Mouse (Mus musculus) liver, adult 2 months (tissue): ENCODE measurements around the gene Capn9. TPM values are rescaled to one million over a fixed set of nuclear protein-coding genes. Genes with fewer than 3 reads are reported as not detected.

Experiments used
- DNase-seq: peaks from one replicate; pipeline ENCODE4 v3.0.0-alpha.2; 2011; ENCODE audit warnings: low read depth, low spot score; ENCODE audit errors: extremely low read depth
- H3K27ac ChIP-seq: fragments of 200-500 bp; replicated peaks from 2 replicates; pipeline ENCODE4 v1.5.1; 2012; ENCODE audit warnings: low read depth, mild to moderate bottlenecking, control low read depth, inconsistent platforms, low read length; ENCODE audit not compliant: insufficient read depth
- H3K27me3 ChIP-seq: fragments of 200-500 bp; 2 replicates; pipeline ENCODE4 v1.6.1; 2012; ENCODE audit warnings: mild to moderate bottlenecking, moderate library complexity, low read length, inconsistent platforms; ENCODE audit not compliant: control insufficient read depth, insufficient read depth
- H3K36me3 ChIP-seq: fragments of 200-500 bp; 2 replicates; pipeline ENCODE4 v1.6.1; 2012; ENCODE audit warnings: low read length, inconsistent platforms; ENCODE audit not compliant: control insufficient read depth, insufficient read depth
- H3K4me1 ChIP-seq: fragments of 200-500 bp; 2 replicates; pipeline ENCODE4 v1.6.1; 2011; ENCODE audit warnings: low read length; ENCODE audit not compliant: control insufficient read depth, insufficient read depth
- H3K4me3 ChIP-seq: fragments of 200-500 bp; 2 replicates; pipeline ENCODE4 v1.5.1; 2011; ENCODE audit warnings: low read depth, mild to moderate bottlenecking, control low read depth, low read length, moderate library complexity; ENCODE audit not compliant: insufficient read depth
- H3K79me2 ChIP-seq: fragments of 200-500 bp; 2 replicates; pipeline ENCODE4 v1.6.1; 2012; ENCODE audit warnings: inconsistent platforms, mild to moderate bottlenecking, low read length, moderate library complexity; ENCODE audit not compliant: control insufficient read depth, insufficient read depth
- H3K9ac ChIP-seq: fragments of 200-500 bp; 2 replicates; pipeline ENCODE4 v1.6.1; 2012; ENCODE audit warnings: low read depth, mild to moderate bottlenecking, control low read depth, inconsistent platforms, low read length
- CTCF ChIP-seq: fragments of 200-500 bp; IDR thresholded peaks from 2 replicates; pipeline ENCODE4 v1.5.1; 2011; ENCODE audit warnings: low read depth, low read length, control low read depth
- POLR2A ChIP-seq: fragments of 200-500 bp; IDR thresholded peaks from 2 replicates; pipeline ENCODE4 v1.6.1; 2011; ENCODE audit warnings: low read length, control low read depth; ENCODE audit not compliant: insufficient read depth; ENCODE audit errors: extremely low read depth
- WGBS: fragments of 180-500 bp; shearing (Covaris S2); methylation state at CpG from one replicate; pipeline ENCODE4 v1.1.7; 2018; 5-methylcytosine and 5-hydroxymethylcytosine counted together
- polyA plus RNA-seq: library from polyadenylated mRNA; depleted of rRNA; stranded (reverse); fragments of >200 nt; gene quantifications from 2 replicates; pipeline ENCODE4 v1.2.3, GENCODE M21; 2012
- total RNA-seq: library from RNA; depleted of rRNA; stranded (reverse); fragments of >200 nt; gene quantifications from 2 replicates; pipeline ENCODE4 v1.2.3, GENCODE M21; 2014

Capn9 gene
- total and polyA plus RNA-seq, 2 experiments: not detected

DNA sequence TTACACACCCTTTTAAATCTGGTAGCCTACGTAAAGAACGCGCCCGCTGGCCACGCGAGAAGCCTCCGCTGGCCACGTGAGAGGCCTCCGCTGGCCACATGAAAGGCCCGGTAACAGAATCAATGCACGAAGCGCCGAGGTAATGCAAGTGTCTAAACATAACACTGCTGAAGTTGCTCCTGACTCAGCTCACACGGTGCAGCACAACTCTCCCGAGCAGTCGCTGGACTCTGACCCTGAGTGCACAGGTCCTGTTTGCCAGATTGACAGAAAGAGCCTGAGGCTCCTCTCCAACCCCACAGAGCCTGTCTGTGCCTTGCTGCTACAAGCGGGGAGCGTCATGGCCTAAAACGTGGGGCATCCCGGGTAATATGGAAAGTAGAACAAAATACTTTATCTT lies 75.9 kb downstream of the Capn9 start:
- H3K27me3 ChIP-seq: no peaks in the 10 kb centered on the region
- H3K79me2 ChIP-seq: peaks cover 28% of the 10 kb centered on the region
- TF ChIP-seq POLR2A: no peak
- TF ChIP-seq CTCF: no peak
- H3K27ac ChIP-seq: peak overlapping the region; percentile 97
- peak; percentile 99 for DNase-seq
- H3K4me3 ChIP-seq: no peak overlapping the region
- no peaks in the 10 kb centered on the region; the same call in 1 of the 2 replicates for H3K36me3 ChIP-seq
- peaks cover 36% of the 10 kb centered on the region for H3K4me1 ChIP-seq
- H3K9ac ChIP-seq: peak overlapping the region; percentile 54
- WGBS: 34% methylated on average over 20 of the region's 20 CpGs

DNA sequence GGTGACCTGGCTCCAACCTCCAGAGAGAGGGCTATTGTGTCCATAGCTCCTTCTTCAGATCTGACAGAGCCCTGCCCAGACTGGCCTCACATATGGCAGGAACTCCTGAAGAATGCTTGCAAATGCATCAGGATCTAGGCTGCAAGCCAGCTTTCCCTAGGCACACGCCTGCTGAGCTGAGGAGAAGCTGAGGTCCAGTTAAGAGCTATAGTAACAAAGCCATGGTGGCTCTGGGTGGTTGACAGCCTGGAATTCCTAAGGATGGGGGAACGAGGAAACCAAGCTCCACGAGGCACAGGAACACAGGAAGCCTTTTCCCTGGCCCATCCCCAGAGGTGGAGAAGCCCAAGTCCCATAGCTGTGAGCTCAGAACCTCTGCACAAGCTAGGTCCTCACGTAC lies 76.6 kb downstream of the Capn9 start:
- Histone ChIP-seq H3K27me3 (no peaks in the 10 kb centered on the region), H3K36me3 (no peaks in the 10 kb centered on the region; the same call in 1 of the 2 replicates), H3K4me1 (peaks cover 38% of the 10 kb centered on the region), H3K4me3 (no peak overlapping the region), H3K27ac (peak overlapping the region; percentile 53), H3K79me2 (peaks cover 31% of the 10 kb centered on the region), H3K9ac (no peak overlapping the region)
- peak; percentile 40 for DNase-seq
- TF ChIP-seq CTCF: no peak
- 53% methylated on average over 4 of the region's 4 CpGs for WGBS

DNA sequence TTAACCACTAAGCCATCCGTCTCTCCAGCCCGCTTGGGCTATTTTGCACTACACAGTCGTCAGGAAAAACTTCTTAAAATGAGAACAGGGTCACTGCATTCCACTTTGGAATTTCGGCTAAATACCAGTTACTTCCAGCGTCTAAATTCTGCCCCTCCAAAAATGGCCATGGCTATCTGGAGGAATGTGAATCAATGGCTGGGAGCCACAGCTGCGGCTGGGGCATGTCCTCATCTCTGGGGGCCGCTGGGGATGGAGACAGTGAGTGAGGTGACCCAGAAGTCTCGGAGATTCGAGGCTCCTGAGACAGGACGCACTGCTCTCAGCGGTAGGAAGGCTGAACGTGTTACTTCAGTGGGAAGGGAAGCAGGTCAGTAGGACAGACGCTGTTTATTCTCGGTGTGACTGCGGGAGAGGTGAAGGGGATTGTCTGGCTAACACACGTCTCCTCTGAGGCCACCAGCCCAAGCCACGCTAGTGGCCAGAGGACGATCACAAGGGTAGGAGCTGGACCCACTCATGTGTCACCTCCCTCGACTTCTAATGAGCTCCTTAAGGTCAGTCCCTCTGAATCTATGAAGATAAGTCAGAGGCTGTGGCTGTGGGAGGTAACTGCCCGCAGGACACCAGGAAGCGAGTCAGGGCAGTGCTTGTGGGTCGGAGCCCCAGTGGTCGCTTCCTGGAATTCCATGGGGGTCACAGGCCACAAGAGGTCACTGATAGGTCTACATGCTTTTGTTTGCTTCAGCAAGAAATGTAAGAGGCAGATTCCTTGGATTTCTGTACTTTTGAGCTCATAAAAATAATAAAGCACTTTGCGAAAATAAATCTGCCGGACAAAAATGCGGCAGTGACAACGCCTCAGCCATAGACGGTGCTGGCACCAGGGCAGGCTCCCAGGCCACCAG lies 77.9 kb downstream of the Capn9 start:
- Histone ChIP-seq H3K4me1 (peaks cover 40% of the 10 kb centered on the region), H3K9ac (no peak overlapping the region), H3K4me3 (no peak overlapping the region), H3K27me3 (no peaks in the 10 kb centered on the region), H3K27ac (no peak overlapping the region; the same call in 1 of the 2 replicates), H3K36me3 (no peaks in the 10 kb centered on the region; the same call in 1 of the 2 replicates), H3K79me2 (peaks cover 35% of the 10 kb centered on the region)
- DNase-seq: no peak
- TF ChIP-seq POLR2A: no peak
- TF ChIP-seq CTCF: no peak
- 71% methylated on average over 28 of the region's 28 CpGs for WGBS

DNA sequence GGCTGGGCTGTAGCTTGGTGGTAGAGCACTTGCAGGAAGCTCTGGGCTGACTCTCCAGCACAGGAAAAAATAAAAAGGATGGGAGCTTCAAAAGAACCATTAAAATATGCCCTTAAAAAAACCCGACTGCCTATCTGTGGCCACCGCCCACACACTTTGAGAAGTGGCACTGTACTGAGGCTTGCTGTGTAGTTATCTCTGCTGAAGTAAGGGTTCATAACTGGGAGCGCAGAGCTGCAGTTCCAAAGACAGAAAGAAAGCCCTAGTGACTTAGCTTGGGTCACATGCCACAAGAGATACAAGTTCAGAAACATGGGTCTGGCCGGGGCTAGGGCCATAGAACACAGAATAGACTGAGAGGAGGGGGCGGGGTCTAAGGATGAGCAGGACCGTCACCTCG lies 82.0 kb downstream of the Capn9 start:
- no peak for DNase-seq
- TF ChIP-seq POLR2A (no peak), CTCF (no peak)
- no peaks in the 10 kb centered on the region for H3K36me3 ChIP-seq
- no peak overlapping the region for H3K9ac ChIP-seq
- WGBS: 75% methylated on average over 7 of the region's 7 CpGs
- no peak overlapping the region for H3K27ac ChIP-seq
- H3K4me3 ChIP-seq: no peak overlapping the region
- H3K4me1 ChIP-seq: peaks cover 41% of the 10 kb centered on the region
- no peaks in the 10 kb centered on the region for H3K27me3 ChIP-seq
- peaks cover 44% of the 10 kb centered on the region; the same call in 1 of the 2 replicates for H3K79me2 ChIP-seq

DNA sequence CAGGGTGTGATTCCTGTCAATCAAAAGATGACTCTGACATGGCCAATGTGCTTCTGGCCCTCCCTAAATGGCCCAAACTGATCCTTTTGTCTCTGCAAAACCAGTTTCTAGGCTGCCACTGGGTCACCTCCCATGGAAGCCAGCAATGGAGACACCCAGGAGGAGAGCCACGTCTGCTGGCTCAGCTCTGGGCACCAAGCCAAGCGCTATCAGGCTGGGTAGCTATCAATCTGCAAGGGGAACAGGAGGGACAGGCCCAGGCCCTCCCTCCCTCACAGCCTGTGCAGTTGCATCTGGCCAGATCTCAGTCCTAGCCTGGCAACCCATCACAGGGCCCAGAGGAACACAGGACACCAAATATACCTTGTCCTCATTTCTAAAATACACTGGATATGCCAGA lies 82.5 kb downstream of the Capn9 start:
- Histone ChIP-seq H3K36me3 (no peaks in the 10 kb centered on the region), H3K79me2 (peaks cover 44% of the 10 kb centered on the region; the same call in 1 of the 2 replicates), H3K27ac (no peak overlapping the region), H3K4me3 (no peak overlapping the region), H3K9ac (no peak overlapping the region), H3K27me3 (no peaks in the 10 kb centered on the region), H3K4me1 (peaks cover 38% of the 10 kb centered on the region)
- 11% methylated on average over 2 of the region's 2 CpGs for WGBS
- peak; percentile 68 for DNase-seq
- TF ChIP-seq CTCF (no peak), POLR2A (no peak)

DNA sequence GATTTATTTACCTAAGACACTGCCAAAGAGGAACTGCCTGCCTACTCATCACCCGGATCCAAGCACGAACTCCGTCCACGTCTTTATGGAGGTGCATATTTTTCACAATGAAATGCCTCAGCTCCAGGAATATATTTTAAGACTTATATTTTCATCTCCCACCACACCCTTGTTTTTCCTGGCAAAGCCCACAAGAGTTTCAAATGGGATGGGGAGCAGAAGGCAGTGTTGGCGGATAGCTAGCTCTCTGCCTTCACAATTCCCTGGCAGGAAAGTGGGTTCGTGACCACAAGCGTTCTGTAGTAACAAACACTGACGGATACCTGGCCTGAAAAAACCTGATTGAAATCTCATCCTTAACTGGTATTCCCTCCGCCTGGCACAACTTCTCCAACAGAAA lies 85.9 kb downstream of the Capn9 start:
- 11% methylated on average over 9 of the region's 9 CpGs for WGBS
- Histone ChIP-seq H3K27me3 (no peaks in the 10 kb centered on the region), H3K4me3 (peak overlapping the region; percentile 91), H3K27ac (peak overlapping the region; percentile 52), H3K79me2 (peaks cover 35% of the 10 kb centered on the region; the same call in 1 of the 2 replicates), H3K4me1 (peaks cover 28% of the 10 kb centered on the region), H3K9ac (peak overlapping the region; percentile 94), H3K36me3 (no peaks in the 10 kb centered on the region)
- TF ChIP-seq POLR2A: no peak
- TF ChIP-seq CTCF: no peak
- peak; percentile 53 for DNase-seq
